Mouse (Mus musculus) kidney, adult 2 months (tissue): ENCODE measurements at regions not wholly inside any gene's neighbourhood (a gene's known extent, or its start where the extent isn't known, plus 50 kb on each side); places are given as distances from the start of the nearest gene placed in this dataset.

Source experiments
- CTCF ChIP-seq: fragments of 200-500 bp; conservative IDR thresholded peaks from 2 replicates; pipeline ENCODE4 v1.5.1; 2011; ENCODE audit warnings: low read depth, mild to moderate bottlenecking, control low read depth, low read length, moderate library complexity, mixed read lengths; ENCODE audit not compliant: insufficient read depth, insufficient read length
- POLR2A ChIP-seq: fragments of 200-500 bp; IDR thresholded peaks from one replicate; pipeline ENCODE4 v1.6.1; 2011; ENCODE audit warnings: low read depth, low read length, control low read depth

GRCm38 (mm10) chr10:43700371-43701289 lies 122.5 kb downstream of the Cd24a start:
- TF ChIP-seq CTCF (no peak), POLR2A (no peak)
